Mouse (Mus musculus): ENCODE results near the gene Mfsd12. TPM values are rescaled to one million over a fixed set of nuclear protein-coding genes. Genes with fewer than 3 reads are reported as not detected.

The Mfsd12 gene
- polyA plus RNA-seq, 1 experiment from 2014 or later = 36.3 TPM

DNA sequence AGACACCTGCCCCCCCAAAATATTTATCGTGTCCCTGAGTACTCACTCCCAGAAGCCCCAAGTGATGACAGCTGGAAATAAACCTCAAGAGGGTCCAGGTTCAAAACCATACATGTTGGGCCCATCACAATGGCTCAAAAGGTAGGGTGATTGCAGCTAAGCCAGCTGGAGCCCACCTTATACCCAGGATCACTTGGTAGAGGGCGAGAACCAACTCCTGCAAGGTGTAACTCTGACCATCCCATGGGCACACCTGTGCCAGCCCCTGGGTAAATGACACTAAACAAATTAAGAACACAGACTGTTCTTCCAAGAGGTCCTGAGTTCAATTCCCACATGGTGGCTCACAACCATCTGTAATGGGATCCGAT lies 21.9 kb downstream of the Mfsd12 start:
- no peak for DNase-seq (ENCODE audit: low spot score)

- DNase-seq (ENCODE audit: low spot score) = no peak
These were observed 22.6 kb downstream of the Mfsd12 start for GRCm38 (mm10) chr10:81379809-81380378.

GRCm38 (mm10) chr10:81382039-81382438 lies 24.7 kb downstream of the Mfsd12 start:
- no peak for DNase-seq (ENCODE audit: low spot score)

DNA sequence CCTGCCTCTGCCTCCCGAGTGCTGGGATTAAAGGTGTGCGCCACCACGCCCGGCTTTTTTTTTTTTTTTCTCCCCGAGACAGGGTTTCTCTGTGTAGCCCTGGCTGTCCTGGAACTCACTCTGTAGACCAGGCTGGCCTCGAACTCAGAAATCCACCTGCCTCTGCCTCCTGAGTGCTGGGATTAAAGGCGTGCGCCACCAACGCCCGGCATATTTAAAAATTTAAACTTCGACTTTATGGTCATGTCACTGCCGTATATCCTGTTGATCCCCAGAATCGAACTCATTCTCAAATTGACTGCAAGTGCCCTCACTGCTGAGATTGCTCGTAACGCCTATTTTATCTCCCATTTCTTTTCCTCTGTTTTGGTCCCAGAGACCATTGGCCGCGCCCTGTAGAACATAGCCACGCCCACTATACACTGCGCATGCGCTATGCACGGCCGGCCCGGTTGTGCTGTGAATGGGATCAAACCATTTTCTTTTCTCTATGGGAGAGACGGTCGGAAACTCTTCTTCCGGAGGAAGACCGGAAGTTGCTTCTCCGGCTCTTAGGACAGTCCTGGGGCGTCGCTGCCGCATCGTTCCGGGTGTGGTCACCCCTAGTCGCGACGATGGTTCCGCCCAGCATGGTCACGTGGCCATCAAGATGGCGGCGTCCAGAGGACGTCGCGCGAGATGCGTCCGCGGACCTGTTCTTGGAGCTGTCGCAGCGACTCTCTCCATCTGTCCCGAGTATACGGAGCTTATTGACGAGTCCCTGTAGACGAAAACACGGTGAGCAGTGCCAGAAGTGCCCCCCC lies 26.7 kb downstream of the Mfsd12 start, which contains the start of the genes Dohh and Gm48551:
Dohh (plus strand) TSS at position 627 of the 803 bp plus-strand sequence.
Gm48551 (plus strand) TSS at position 665 of the 803 bp plus-strand sequence.
- peak; percentile 96 for DNase-seq (ENCODE audit: low spot score)

GRCm38 (mm10) chr10:81384605-81384982 lies 27.3 kb downstream of the Mfsd12 start:
- no peak for DNase-seq (ENCODE audit: low spot score)

- DNase-seq (ENCODE audit: low spot score) = no peak
These were observed 28.5 kb downstream of the Mfsd12 start for GRCm38 (mm10) chr10:81385603-81386306.

GRCm38 (mm10) chr10:81387716-81388115 lies 30.4 kb downstream of the Mfsd12 start:
- no peak for DNase-seq (ENCODE audit: low spot score)

GRCm38 (mm10) chr10:81388505-81389055 lies 31.3 kb downstream of the Mfsd12 start, which contains the start of gene Gm48552:
Gene Gm48552, plus strand, starts transcription at chr10:81389005.
- no peak for DNase-seq (ENCODE audit: low spot score)

- no peak for DNase-seq (ENCODE audit: low spot score)
These were observed 32.1 kb downstream of the Mfsd12 start for GRCm38 (mm10) chr10:81389373-81389772.

DNA sequence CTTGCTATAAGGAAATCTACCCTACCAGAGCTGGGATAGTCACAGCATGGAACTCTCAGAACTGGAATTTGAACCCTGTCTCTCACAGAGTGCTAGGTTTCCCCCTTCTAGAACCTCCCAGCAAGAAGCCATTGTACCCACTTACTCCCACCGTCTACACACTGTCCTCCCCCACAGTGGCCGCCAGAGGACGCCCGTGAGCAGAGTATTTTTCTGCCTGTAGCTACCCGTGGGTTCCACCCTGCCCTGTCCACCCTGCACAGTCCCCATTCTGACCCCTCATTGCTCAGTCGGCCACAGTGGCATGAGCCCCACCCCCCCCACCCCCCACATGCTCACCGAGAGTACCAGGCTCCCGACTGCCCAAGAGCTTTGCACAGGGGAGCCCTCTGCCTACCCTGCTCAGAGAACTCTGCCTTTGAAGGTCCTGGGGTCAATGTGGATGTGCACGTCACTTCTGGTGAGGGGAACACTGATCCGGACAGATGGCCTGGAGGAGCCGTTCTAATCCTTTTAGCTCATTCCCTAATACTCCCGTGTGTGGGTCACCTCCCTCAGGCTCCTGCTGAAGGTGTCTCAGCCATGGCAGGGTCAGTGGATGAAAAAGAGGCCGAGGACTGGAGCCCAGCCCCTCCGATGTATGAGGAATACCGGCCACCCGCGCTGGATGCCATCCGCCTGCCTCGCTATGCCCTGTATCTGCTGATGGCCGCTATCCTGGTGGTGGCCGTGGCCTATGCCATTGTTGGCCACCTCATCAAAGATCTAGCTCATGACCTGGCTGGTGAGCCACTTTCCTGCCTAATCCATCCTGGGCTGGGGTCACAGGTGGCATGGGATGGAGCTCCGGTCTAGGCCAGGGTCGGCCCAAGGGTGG lies 32.7 kb downstream of the Mfsd12 start:
- DNase-seq (ENCODE audit: low spot score) = peak; percentile 58

GRCm38 (mm10) chr10:81390678-81390965 lies 33.3 kb downstream of the Mfsd12 start:
- DNase-seq (ENCODE audit: low spot score) = no peak

- DNase-seq (ENCODE audit: low spot score) = no peak
These were observed 35.0 kb downstream of the Mfsd12 start for GRCm38 (mm10) chr10:81392270-81392669.

- DNase-seq (ENCODE audit: low spot score) = peak; percentile 23
These were observed 35.5 kb downstream of the Mfsd12 start, which contains the start of gene Smim24 for GRCm38 (mm10) chr10:81392781-81393185. Gene Smim24, plus strand, starts transcription at chr10:81393051.

DNA sequence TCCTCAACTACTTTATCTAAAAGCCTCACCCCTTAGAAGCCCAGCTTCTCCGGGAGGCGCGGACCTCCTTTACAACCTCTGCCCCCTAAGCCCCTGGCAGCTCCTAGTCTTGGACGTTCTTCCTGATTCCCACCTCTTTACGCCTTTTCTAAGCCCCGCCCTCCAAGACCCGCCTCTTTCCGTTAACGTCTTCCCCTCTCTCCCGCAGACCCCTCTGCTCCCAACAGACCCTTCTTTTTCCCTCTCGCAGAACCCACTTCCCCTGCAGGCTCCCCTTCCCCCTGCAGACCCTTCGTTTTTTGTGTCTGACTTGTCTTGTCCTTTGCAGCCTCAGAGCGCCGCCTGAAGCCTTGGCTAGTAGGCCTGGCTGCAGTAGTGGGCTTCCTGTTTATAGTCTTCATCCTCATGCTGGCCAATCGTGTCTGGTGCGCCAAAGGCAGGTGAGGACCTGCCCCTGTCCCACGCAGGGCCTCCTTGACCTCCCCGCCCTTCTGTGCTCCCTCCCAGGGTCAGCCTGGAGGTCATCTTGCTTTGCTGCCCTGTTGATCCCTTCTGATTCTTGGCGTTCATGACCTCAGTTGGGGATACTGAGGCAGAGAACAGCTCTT lies 36.3 kb downstream of the Mfsd12 start:
- peak; percentile 49 for DNase-seq (ENCODE audit: low spot score)

DNA sequence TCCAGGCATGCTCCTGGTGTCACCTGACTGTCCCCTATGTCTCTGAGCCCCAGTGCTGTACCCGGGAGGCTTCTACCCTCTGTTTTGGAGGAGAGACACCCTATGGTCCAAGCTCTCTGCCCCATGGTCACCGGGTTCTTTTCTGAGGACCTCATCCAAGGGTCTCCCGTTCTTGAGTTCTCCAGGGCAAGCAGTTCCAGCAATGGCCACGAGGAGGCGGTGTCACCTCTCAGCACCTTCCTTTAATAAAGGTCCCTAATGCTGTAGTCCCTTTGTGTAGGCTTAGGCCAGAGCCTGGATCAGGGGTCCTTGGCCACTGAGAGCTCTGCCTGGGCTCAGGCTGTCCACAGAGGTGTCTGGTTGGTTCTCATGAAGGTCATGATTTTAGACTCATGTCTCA lies 37.8 kb downstream of the Mfsd12 start:
- peak; percentile 75 for DNase-seq (ENCODE audit: low spot score)

DNA sequence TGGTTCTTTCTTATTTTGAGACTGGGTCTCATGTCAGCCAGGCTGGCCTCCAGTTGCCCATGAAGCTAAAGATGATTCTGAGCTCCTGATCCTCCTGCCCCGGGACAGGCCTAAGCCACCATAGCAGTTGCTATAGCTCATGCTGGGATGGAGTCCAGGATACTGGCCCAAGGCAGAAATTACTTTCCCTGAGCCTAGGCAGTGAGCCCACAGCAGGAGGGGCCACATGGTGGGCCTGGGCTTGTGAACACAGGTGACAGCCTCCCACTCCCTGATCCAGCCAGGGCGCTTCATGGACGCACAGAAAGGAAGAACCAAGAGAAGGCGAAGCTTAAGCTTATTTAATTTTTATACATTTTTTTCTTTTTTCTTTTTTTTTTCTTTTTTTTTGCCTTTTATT lies 38.6 kb downstream of the Mfsd12 start:
- no peak for DNase-seq (ENCODE audit: low spot score)

- DNase-seq (ENCODE audit: low spot score) = no peak
These were observed 39.5 kb downstream of the Mfsd12 start for GRCm38 (mm10) chr10:81396749-81397148.

DNA sequence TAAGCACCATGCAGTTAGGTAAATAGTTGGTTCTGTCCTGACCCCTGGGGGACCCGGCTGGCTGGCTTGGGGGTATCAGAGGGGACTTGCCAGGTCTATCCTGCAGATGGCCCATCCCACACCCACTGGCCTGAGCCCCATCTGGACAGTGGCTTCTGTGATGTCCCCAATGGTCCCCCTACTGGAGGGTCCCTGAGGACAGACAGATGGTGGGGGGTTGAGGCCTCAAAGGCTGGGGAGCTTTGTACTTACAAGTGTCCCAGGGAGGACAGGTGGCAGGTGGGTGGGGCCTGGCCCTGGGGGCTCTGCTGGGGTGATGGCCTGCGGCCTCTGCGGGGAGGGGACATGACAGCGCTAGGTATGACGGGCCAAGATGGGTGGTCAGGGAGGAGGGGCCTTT lies 42.0 kb downstream of the Mfsd12 start:
- DNase-seq (ENCODE audit: low spot score) = no peak

GRCm38 (mm10) chr10:81399798-81400308 lies 42.6 kb downstream of the Mfsd12 start:
- no peak for DNase-seq (ENCODE audit: low spot score)

Data from thymus, postnatal 0 days (tissue).